Mouse (Mus musculus): ENCODE results near the gene Mtus2. TPM values are rescaled to one million over a fixed set of nuclear protein-coding genes. Genes with fewer than 3 reads are reported as not detected.

The Mtus2 gene
- polyA plus RNA-seq, 1 experiment from 2014 or later = 5.5 TPM

DNA sequence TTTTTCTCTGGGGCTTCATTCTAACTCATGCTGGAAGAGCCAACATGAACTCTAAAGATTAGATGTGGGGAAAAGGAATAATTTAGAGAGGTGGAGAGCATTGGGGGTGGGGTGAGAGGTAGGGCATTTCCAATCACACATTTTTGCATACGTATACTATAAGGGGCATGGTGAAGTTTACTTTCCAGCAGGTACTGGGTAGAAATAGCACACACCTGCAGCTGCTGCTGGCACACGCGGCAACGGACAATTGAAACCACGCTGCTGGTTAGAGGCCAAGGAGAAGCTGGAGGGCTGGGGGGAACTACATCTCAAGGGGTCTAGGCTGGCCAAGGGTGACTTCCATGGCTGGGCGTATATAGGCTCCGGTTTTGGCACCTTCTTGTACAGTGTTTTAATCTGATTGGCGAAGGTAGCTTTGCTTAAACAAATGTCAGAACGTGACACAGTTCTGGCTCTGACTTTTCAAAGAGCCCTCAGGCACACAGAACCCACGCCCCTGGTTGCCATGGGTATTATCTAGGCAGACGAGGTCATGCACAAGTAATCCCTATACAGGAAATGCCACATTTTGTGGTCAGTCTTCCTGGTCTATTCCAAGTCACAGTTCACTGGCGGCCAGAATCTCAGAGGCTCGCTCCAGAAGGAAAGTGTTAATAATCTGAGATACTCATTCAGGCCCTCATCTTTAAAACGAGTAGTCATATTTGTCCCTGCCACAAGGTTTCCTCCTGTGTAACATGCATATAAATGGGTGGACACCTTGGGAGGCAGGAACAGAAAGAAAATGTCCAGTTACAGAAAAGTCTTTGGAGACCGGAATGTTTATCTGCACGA lies 404.0 kb downstream of the Mtus2 start:
- Histone ChIP-seq H3K9me3 (ENCODE audit: low read length) (no peaks in the 10 kb centered on the region), H3K36me3 (ENCODE audit: insufficient read depth, low read length) (no peaks in the 10 kb centered on the region), H3K4me3 (ENCODE audit: low read depth, low read length) (no peak overlapping the region), H3K27ac (ENCODE audit: low read length) (peak overlapping the region; percentile 66), H3K4me2 (replicated peaks; ENCODE audit: low read depth, low read length) (peak overlapping the region; percentile 47), H3K4me1 (ENCODE audit: insufficient read depth, low read depth, low read length) (peaks cover 14% of the 10 kb centered on the region), H3K27me3 (replicated peaks; ENCODE audit: insufficient read depth, low read length) (no peaks in the 10 kb centered on the region), H3K9ac (replicated peaks; ENCODE audit: low read depth) (no peak overlapping the region)
- ATAC-seq (peak; percentile 92), DNase-seq (ENCODE audit: low spot score) (peak; percentile 87)
- TF ChIP-seq CTCF (IDR thresholded peaks at IDR 0.05) = 0 out of 2 replicates have a peak, but pooled peaks have one; percentile 20
- peak; percentile 84 for TF ChIP-seq EP300 (IDR thresholded peaks at IDR 0.05)
- WGBS = 18% methylated on average over 16 of the region's 16 CpGs

GRCm38 (mm10) chr5:148361759-148362010 lies 404.6 kb downstream of the Mtus2 start:
- no peak for ATAC-seq
- WGBS = 24% methylated on average over 3 of the region's 3 CpGs
- DNase-seq (ENCODE audit: low spot score) = no peak
- peak overlapping the region; percentile 47 for H3K4me2 ChIP-seq (replicated peaks; ENCODE audit: low read depth, low read length)
- peak overlapping the region; percentile 66; the same call in 1 of the 2 replicates for H3K27ac ChIP-seq (ENCODE audit: low read length)
- peaks cover 14% of the 10 kb centered on the region for H3K4me1 ChIP-seq (ENCODE audit: insufficient read depth, low read depth, low read length)
- H3K9ac ChIP-seq (replicated peaks; ENCODE audit: low read depth) = no peak overlapping the region
- H3K27me3 ChIP-seq (replicated peaks; ENCODE audit: insufficient read depth, low read length) = no peaks in the 10 kb centered on the region
- TF ChIP-seq EP300 (IDR thresholded peaks at IDR 0.05) (no peak), CTCF (IDR thresholded peaks at IDR 0.05) (no peak)
- no peaks in the 10 kb centered on the region for H3K36me3 ChIP-seq (ENCODE audit: insufficient read depth, low read length)
- H3K9me3 ChIP-seq (ENCODE audit: low read length) = no peaks in the 10 kb centered on the region
- H3K4me3 ChIP-seq (ENCODE audit: low read depth, low read length) = no peak overlapping the region

- ATAC-seq (no peak), DNase-seq (ENCODE audit: low spot score) (no peak)
- Histone ChIP-seq H3K9ac (replicated peaks; ENCODE audit: low read depth) (no peak overlapping the region), H3K4me1 (ENCODE audit: insufficient read depth, low read depth, low read length) (peaks cover 14% of the 10 kb centered on the region), H3K4me2 (replicated peaks; ENCODE audit: low read depth, low read length) (no peak overlapping the region), H3K4me3 (ENCODE audit: low read depth, low read length) (no peak overlapping the region), H3K27me3 (replicated peaks; ENCODE audit: insufficient read depth, low read length) (no peaks in the 10 kb centered on the region), H3K9me3 (ENCODE audit: low read length) (no peaks in the 10 kb centered on the region), H3K36me3 (ENCODE audit: insufficient read depth, low read length) (no peaks in the 10 kb centered on the region), H3K27ac (ENCODE audit: low read length) (0 out of 2 replicates have a peak overlapping the region, but pooled peaks have one; percentile 66)
- 93% methylated on average over 7 of the region's 7 CpGs for WGBS
- TF ChIP-seq CTCF (IDR thresholded peaks at IDR 0.05) = no peak
- no peak for TF ChIP-seq EP300 (IDR thresholded peaks at IDR 0.05)
Measured at GRCm38 (mm10) chr5:148362296-148362695, 405.2 kb downstream of the Mtus2 start.

DNA sequence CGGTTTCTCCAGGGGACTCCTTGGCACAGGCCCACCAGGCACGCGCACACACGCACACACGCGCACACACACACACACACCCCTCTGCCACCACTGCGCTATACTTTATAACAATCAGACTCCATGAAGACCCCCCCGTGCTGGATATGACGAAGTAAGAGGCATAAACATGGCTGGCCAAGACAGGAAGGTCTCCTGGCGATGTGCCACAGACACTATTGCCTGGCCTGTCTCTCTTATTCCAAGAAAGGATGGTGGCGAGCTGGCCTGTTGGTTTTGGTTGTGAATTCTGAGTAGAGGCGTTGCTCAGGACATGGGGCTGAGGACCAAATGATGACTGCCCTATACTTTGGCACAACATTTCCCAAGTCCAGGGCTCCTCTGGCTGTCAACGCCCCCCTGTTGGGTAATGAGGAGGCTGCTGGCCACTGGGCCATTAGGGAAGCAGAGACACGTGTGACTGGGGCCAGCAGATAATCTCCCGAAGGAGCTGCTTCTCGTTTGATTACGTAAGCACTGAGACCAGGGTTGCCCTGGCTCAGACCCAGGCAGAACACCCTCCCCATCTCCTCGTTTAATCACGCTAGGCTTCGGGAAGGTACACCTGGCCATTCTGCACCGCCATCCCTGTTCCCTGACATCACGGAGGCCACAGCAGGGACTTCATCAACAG lies 406.5 kb downstream of the Mtus2 start:
- ATAC-seq (peak; percentile 37), DNase-seq (ENCODE audit: low spot score) (peak; percentile 33)
- 60% methylated on average over 22 of the region's 22 CpGs for WGBS
- Histone ChIP-seq H3K9ac (replicated peaks; ENCODE audit: low read depth) (no peak overlapping the region), H3K27ac (ENCODE audit: low read length) (no peak overlapping the region), H3K4me2 (replicated peaks; ENCODE audit: low read depth, low read length) (no peak overlapping the region), H3K27me3 (replicated peaks; ENCODE audit: insufficient read depth, low read length) (no peaks in the 10 kb centered on the region), H3K4me3 (ENCODE audit: low read depth, low read length) (no peak overlapping the region), H3K4me1 (ENCODE audit: insufficient read depth, low read depth, low read length) (peaks cover 14% of the 10 kb centered on the region), H3K36me3 (ENCODE audit: insufficient read depth, low read length) (no peaks in the 10 kb centered on the region), H3K9me3 (ENCODE audit: low read length) (no peaks in the 10 kb centered on the region)
- TF ChIP-seq EP300 (IDR thresholded peaks at IDR 0.05) (no peak; the same call in 1 of the 2 replicates), CTCF (IDR thresholded peaks at IDR 0.05) (no peak)

Other genes starting within 250 kb of the Mtus2 start
- 18.1 and 19.5 TPM in 2 replicates for gene Flt1, start 231.3 kb upstream of the Mtus2 start, polyA plus RNA-seq (2015; fragmentation: Nextera tagmentation; extraction: Ambion mirVana)
- 393 and 397 TPM in 2 replicates for gene Pomp, start 96.9 kb upstream of the Mtus2 start, polyA plus RNA-seq (2015; fragmentation: Nextera tagmentation; extraction: Ambion mirVana)
- gene Slc46a3, start 62.5 kb upstream of the Mtus2 start, polyA plus RNA-seq (2015; fragmentation: Nextera tagmentation; extraction: Ambion mirVana) = 9.4 and 10.7 TPM in 2 replicates